Mouse (Mus musculus) left cerebral cortex, postnatal 36 days (tissue): ENCODE measurements at regions not wholly inside any gene's neighbourhood (a gene's known extent, or its start where the extent isn't known, plus 50 kb on each side); places are given as distances from the start of the nearest gene placed in this dataset.

Source experiments
- DNase-seq, 2 experiments: peaks; one replicate each; pipeline ENCODE4 v3.0.0; 2021 to 2022; ENCODE audit warnings: low spot score in 2 of 2, mixed read lengths in 1 of 2
- intact Hi-C: fragments of 180-260 bp; cut with DNase I; formaldehyde crosslinking; loops from one replicate; pipeline ENCODE4 v1.15.1; 2025

- intact Hi-C loops, result no loop called here
- no peak for DNase-seq
Observed at GRCm38 (mm10) chr3:52158788-52159260, 53.9 kb upstream of the Maml3 start.

GRCm38 (mm10) chr3:52161688-52162087, 56.8 kb upstream of the Maml3 start:
- no peak for DNase-seq
- intact Hi-C loops, result no loop called here

- intact Hi-C loops, result no loop called here
Observed at GRCm38 (mm10) chr3:52163990-52164389, 59.1 kb upstream of the Maml3 start.

DNA sequence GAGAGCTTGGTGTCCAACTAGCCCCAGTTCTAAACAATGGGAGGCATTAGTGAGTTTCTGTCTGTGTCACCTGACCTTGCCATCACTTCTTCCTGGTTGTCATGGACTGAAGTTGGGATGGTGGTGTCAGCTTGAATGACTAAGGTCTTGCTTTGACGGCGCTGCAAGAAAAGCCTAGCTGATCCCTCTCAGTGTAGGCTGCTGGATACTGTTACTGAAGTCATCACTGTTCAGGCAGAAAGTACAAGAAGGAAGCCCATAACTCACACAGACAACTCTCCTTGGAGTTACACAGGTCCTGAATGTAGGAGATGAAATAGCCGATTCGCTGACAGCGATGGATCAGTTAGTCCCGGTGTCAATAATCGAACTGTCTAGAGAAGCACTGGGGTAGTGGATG, 62.5 kb upstream of the Maml3 start:
- intact Hi-C loops, result no loop called here
- DNase-seq, result no peak

More at GRCm38 (mm10) chr3:52163990-52164389, 59.1 kb upstream of the Maml3 start:
- DNase-seq, result no peak

DNA sequence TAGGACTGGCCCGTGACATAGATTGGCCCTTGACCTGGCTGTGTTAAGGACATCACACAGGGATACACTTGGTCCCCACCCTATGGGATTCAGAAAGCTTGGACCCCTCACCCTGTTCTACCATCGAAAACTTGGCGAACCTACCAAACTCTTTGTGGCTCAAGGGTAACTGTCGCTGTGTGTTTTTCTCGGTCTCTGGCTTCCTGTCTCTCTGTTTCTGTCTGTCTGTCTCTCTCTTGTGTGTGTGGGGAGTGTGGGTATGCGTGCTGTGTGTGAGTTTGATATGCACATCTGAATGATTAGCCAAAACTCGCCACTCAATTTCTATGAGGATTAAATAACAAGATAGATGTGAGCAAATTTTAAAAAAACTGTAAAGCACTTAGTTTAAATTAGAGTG, 66.0 kb upstream of the Maml3 start:
- DNase-seq, result no peak
- intact Hi-C loops, result no loop called here

- DNase-seq, result no peak
- intact Hi-C loops, result no loop called here
Observed at GRCm38 (mm10) chr3:52171303-52171702, 66.4 kb upstream of the Maml3 start.

DNA sequence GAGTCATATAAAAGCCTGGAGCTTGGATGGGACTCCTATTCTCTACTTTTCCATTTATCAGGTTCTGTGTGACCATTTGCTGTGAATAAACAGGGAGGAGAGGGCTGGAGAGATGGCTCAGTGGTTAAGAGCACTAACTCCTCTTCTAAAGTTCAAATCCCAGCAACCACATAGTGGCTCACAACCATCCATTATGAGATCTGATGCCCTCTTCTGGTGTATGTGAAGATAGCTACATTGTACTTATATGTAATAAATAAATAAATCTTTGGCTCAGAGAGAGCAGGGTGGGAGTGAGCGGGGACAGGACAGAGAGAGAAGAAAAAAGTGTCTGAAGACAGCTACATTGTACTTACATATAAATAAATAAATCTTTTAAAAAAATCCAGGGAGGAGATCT, 68.6 kb upstream of the Maml3 start:
- intact Hi-C loops, result no loop called here
- DNase-seq, result no peak

DNA sequence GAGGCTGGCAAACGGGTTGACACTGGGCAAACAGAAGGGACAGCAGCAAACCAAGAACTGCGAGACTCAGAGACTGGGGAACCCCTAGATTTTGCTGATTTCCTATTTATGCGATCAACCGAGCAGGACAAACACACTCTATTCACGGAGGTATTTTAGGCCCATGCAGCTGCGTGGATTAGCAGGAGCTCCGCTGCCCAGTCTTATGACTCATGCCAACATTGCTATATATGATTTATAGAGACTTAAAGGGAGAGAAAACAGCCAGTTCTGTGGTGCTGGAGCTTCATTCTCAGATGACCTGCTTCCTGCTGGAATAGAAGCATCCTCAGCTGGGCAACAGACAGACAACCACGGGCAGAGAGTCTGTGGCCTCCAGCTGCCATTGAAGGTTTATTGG, 71.2 kb upstream of the Maml3 start:
- no peak for DNase-seq
- intact Hi-C loops, result loop anchor here (5.0 kb wide), 1 partner anchor 34 kb away; no protein-coding TSS in a partner anchor

GRCm38 (mm10) chr3:52178851-52179250, 74.0 kb upstream of the Maml3 start:
- intact Hi-C loops, result loop anchor here (5.0 kb wide), 1 partner anchor 37 kb away; no protein-coding TSS in a partner anchor
- DNase-seq, result no peak

DNA sequence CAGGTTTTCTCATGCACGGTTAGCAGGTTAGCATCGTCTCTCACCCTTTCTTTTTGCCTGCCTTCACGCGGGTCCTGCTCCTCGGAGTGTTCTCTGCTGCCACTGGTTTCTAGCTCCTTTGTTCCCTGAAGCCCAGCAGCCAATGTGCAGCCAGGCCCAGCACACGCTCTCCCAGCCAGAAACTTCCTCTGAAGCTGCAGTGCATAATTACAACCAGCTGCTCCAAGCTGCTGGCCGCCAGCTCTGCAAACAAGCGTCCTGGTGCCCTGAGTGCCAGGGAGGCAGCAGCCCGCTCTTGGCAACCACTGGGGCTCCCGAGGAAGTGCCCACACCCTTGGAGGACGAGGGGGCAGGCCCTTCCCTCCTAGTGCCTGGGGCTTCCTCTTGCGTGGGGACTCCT, 74.8 kb upstream of the Maml3 start:
- DNase-seq, result peak; percentile 49 to 52
- intact Hi-C loops, result loop anchor here (5.0 kb wide), 1 partner anchor 37 kb away; no protein-coding TSS in a partner anchor

GRCm38 (mm10) chr3:52180306-52180705, 75.4 kb upstream of the Maml3 start:
- DNase-seq, result no peak
- intact Hi-C loops, result no loop called here

GRCm38 (mm10) chr3:52180785-52181184, 75.9 kb upstream of the Maml3 start:
- intact Hi-C loops, result no loop called here

DNA sequence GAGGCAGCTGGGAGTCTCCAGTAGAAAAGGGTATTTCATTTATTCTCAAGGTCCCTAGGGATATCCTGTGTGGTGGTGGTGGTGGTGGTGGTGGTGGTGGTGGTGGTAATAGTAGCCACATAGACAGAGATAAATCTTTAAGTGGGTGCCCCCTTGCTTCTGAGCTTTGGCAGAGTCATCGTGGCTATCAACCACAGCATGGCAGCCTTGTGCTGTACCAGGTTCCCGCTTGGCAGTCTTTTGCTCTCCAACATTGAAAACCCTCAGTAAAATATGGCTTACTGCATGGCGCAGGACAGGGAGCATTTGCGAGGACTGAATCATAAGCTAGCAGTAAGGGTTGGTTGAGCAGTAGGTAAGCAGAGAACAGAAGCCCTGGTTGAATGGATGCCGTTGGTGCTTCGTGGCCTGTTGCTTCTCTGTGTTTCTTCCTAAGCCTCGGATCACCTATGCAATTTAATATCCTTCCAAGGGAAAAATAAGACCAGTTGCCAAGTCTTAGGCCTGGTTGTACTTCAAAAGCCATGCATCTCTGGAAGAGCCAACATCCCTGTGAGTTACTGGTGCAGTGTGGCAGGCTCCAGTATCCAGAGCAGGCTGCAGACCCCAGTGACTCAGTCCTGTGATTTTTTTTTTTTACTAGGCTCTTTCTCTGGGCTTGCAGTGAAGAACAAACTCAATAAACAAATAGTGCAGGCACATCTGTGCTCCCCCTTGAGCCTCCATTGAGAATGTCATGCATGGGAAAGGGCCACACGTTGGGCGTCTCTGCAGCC, 76.6 kb upstream of the Maml3 start:
- intact Hi-C loops, result no loop called here
- no peak for DNase-seq

More at GRCm38 (mm10) chr3:52180785-52181184, 75.9 kb upstream of the Maml3 start:
- no peak for DNase-seq

DNA sequence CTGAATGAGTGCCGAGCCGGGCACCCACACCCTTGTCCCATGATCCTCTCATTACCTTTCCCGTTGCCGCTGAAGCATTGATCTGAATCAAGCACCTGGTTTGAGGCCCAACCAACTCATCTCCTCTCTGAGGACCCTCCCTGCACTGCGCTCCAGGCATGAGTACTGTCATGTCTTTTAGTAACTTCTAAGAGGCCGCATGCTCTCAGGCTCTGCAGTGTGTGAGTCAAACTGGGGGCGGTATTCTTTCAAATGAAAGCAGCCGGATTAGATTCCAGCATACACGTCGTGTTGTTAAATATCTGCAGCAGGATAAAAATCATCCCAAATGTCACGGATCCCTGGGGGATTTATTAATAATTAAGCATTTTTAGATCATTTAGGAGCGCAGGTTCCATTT, 79.4 kb upstream of the Maml3 start:
- intact Hi-C loops, result no loop called here
- DNase-seq, result no peak

DNA sequence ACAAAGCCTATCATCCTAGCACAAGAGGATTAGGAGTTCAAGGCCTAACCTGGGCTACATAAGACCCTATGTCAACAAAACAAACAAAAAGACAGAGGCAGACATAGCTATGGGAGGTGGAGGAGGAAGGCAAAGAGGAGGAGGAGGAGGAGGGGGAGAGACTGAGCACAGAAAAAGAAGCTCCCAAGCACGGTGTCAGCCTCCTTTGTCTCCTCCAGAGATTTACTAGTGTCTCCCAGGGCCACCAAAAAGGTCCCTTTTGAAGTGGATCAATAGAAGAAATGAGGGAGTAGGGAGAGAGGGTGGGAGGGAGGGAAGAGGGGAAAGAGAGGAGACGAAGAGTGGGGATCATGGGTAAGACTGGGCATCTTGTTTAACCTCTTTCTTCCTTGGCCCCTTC, 80.5 kb upstream of the Maml3 start:
- intact Hi-C loops, result no loop called here
- DNase-seq, result no peak

GRCm38 (mm10) chr3:52187401-52187801, 80.7 kb upstream of the Foxo1 start:
- intact Hi-C loops, result no loop called here
- DNase-seq, result no peak

DNA sequence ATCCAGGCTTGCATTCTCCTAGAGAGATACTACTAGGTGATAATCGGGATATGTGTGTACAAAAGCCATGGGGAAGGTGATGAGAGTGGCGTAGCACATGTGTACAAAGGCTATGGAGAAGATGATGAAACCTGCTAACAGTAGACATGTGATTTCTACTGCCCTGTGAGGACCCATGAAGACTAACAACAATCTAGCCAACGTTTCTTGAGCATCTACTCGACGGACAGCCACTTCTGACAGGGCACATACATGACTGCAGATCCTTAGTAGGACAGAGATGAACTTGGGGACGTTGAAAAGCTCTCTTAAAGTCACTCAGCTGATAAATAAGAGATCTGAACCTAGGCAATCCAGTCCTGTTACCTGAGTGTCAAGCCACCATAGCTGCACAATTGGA, 79.8 kb upstream of the Foxo1 start:
- intact Hi-C loops, result no loop called here
- DNase-seq, result no peak

DNA sequence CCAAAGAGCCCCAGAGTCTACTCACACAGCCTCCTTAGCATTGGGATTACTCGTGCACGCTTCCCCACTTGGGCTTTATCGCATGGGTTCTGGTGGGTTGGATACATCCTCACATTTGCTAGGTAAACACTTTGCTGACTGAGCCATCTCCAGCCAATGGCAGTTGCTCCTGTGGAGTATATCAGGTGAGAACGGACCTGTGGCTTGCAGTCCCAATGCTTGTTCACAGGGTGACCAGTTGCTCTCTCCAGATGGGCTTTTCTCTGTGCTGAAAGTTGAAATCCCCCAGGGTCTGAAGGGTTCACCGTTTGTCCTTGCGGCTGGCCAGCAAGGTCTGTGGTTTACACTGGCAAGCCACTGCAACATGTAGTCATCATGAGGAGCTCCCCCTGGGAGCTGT, 79.1 kb upstream of the Foxo1 start:
- no peak for DNase-seq
- intact Hi-C loops, result no loop called here

GRCm38 (mm10) chr3:52190021-52190420, 78.1 kb upstream of the Foxo1 start:
- DNase-seq, result no peak
- intact Hi-C loops, result loop anchor here (10.0 kb wide), 1 partner anchor 405 kb away; no protein-coding TSS in a partner anchor

GRCm38 (mm10) chr3:52193026-52193425, 75.1 kb upstream of the Foxo1 start:
- intact Hi-C loops, result loop anchor here (10.0 kb wide), 1 partner anchor 408 kb away; no protein-coding TSS in a partner anchor
- no peak for DNase-seq

DNA sequence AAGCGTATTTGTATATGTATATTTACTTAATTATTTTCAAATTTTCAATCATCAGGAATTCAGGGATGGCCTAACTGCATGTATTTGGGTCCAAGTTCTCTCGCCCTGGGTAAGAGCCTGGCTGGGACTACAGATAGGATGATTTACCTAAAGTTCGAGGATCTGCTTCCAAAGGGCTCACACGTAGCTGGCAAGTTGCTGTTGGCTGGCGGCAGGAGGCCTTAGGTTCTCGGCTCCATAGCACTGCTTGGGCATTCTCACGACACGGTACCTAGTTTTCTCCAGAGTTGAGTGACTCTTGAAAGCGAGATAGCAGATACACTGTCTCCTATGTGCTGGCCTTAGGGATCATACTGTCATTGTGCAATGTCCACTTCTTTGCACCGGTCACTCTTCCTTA, 73.9 kb upstream of the Foxo1 start:
- DNase-seq, result no peak
- intact Hi-C loops, result loop anchor here (10.0 kb wide), 1 partner anchor 409 kb away; no protein-coding TSS in a partner anchor
